Mouse (Mus musculus): ENCODE results near the gene Eef1a1. TPM values are rescaled to one million over a fixed set of nuclear protein-coding genes. Genes with fewer than 3 reads are reported as not detected.

The Eef1a1 gene
- polyA plus RNA-seq (2017; shearing (Covaris generic)), result 1,000 to 10,000 TPM; 3,945 to 4,761 TPM

GRCm38 (mm10) chr9:78488890-78489420, at the start of gene Eef1a1:
Eef1a1 (minus strand) TSS chr9:78489151.

GRCm38 (mm10) chr9:78447973-78448873, 40.7 kb downstream of the Eef1a1 start, which contains the start of the genes Mto1 and Gm17324:
Mto1 (plus strand) TSS chr9:78448208.
Gm17324 (minus strand) TSS chr9:78448786.

GRCm38 (mm10) chr9:78442579-78443392, 46.2 kb downstream of the Eef1a1 start, which contains the start of gene Cgas:
Cgas (minus strand) TSS chr9:78443237.

Other genes with a start within 250 kb of the Eef1a1 start
- gene Gm3776, start 232.0 kb downstream of the Eef1a1 start, polyA plus RNA-seq (2017; shearing (Covaris generic)), result not detected
- gene Gm10639, start 199.2 kb downstream of the Eef1a1 start, polyA plus RNA-seq (2017; shearing (Covaris generic)), result under 1 TPM in 1 of 2 experiments, not detected in 1; 0.81 TPM
- not detected for gene Omt2a, start 174.4 kb downstream of the Eef1a1 start, polyA plus RNA-seq (2017; shearing (Covaris generic))
- not detected for gene Omt2b, start 161.6 kb downstream of the Eef1a1 start, polyA plus RNA-seq (2017; shearing (Covaris generic))
- gene Gsta2, start 133.4 kb downstream of the Eef1a1 start, polyA plus RNA-seq (2017; shearing (Covaris generic)), result 1 to 10 TPM in 1 of 2 experiments, under 1 TPM in 1; 0.49 to 3.4 TPM
- gene Dppa5a, start 121.0 kb downstream of the Eef1a1 start, polyA plus RNA-seq (2017; shearing (Covaris generic)), result not detected
- gene Ooep, start 110.4 kb downstream of the Eef1a1 start, polyA plus RNA-seq (2017; shearing (Covaris generic)), result 1 to 10 TPM in 1 of 2 experiments, under 1 TPM in 1; 0.23 to 1.2 TPM
- gene Ddx43, start 93.4 kb downstream of the Eef1a1 start, polyA plus RNA-seq (2017; shearing (Covaris generic)), result 10 to 100 TPM in 1 of 2 experiments, 1 to 10 TPM in 1; 5.5 to 15.1 TPM
- 10 to 100 TPM in 1 of 2 experiments, 1 to 10 TPM in 1; 3.7 to 10.9 TPM for gene Cgas, start 45.9 kb downstream of the Eef1a1 start, polyA plus RNA-seq (2017; shearing (Covaris generic))
- 10 to 100 TPM; 27.3 to 35.9 TPM for gene Mto1, start 40.9 kb downstream of the Eef1a1 start, polyA plus RNA-seq (2017; shearing (Covaris generic))
- 1 to 10 TPM in 1 of 2 experiments, under 1 TPM in 1; 0.53 to 2.7 TPM for gene Gm17324, start 40.4 kb downstream of the Eef1a1 start, polyA plus RNA-seq (2017; shearing (Covaris generic))
- 10 to 100 TPM; 12.1 to 13.9 TPM for gene Slc17a5, start 98.9 kb upstream of the Eef1a1 start, polyA plus RNA-seq (2017; shearing (Covaris generic))
- 1 to 10 TPM in 1 of 2 experiments, under 1 TPM in 1; 0.28 to 1.6 TPM for gene Cd109, start 126.4 kb upstream of the Eef1a1 start, polyA plus RNA-seq (2017; shearing (Covaris generic))

Data from inflammation-experienced regulatory T-cells (primary cell).